Mouse (Mus musculus) induced T-regulatory cell, adult 2 months (primary cell): ENCODE measurements around the gene Xpr1.

Source experiments
- DNase-seq: peaks from one replicate; pipeline ENCODE4 v3.0.0-alpha.2; 2012; ENCODE audit warnings: low read depth

Xpr1 gene

GRCm38 (mm10) chr1:155407697-155408576 is 9.3 kb downstream of the Xpr1 start:
- no peak for DNase-seq

GRCm38 (mm10) chr1:155400056-155400455 is 17.2 kb downstream of the Xpr1 start:
- DNase-seq = no peak

DNA sequence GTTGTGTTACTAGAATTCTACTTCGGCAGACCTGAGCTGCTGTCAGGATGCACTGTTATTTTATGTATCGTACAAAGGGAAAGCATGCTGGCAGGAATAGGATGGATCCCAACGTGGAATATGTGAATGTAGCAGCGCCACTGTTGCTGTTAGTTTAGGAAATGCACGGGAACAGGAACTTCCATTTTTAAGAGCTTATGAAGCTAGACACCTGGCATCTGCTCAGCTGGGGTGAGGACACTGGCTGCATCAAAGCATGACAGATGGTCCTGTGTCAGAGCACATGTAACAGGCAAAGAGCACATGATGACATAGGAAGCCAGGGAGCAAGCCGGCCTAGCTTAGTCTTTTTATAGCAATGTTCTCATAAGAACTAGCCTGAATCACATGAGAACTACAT is 22.4 kb downstream of the Xpr1 start:
- no peak for DNase-seq

- DNase-seq = no peak
Measured at GRCm38 (mm10) chr1:155394021-155394420, 23.2 kb downstream of the Xpr1 start.

DNA sequence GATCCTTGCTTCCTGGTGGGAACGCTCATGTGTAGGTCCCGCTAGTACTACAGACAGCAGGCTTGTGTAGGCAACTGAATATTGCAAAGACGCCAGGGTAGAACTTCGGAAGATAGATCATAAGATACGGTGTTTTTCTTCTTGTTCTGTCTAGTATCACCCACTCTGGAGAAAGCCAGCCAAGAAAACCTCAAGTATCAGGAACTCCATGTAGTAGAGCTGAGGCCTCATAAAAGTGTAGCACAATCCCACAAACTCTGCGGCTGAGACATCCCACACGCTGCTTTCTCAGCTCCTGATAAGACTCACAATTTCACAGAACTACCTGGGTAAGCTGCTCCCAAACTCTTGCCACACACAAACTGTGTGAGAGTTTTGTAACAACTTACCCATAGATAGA is 24.4 kb downstream of the Xpr1 start:
- DNase-seq = no peak

DNA sequence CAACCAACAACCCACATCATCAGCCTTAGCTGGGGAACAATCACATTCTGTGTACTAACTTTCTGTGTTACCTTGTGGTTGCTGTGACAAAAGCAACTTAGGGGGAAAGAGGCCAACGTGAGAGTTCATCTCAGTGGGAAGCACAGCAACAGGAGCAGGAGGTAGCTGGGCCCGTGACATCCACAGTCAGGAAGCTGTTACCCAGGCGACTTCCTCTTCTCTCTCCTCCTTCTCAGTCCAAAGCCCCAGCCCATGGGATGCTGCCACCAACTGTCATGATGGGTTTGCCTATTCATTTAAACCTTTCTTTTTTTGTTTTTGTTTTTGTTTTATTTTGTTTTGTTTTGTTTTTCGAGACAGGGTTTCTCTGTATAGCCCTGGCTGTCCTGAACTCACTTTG is 25.7 kb downstream of the Xpr1 start:
- DNase-seq = no peak

GRCm38 (mm10) chr1:155388418-155388817 is 28.8 kb downstream of the Xpr1 start:
- DNase-seq = no peak

DNA sequence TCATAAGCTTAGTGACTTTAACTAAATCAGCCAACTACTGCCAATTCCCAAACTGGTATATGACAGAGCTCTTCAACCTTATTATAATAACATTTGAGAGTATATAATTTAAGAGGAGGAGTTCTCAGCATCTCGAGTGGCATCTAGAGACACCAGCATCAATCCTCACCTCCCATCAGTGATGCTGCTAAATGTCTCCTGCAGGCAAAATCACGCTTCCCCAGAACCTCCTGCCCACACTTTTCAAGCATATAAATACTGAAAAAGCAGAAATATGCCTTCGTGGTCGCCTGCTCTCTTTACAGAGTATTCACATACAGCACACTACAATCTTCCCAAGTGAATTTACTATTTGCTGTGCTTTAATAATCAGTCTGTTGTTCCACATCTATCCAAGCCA is 30.7 kb downstream of the Xpr1 start:
- no peak for DNase-seq

GRCm38 (mm10) chr1:155383319-155384302 is 33.6 kb downstream of the Xpr1 start:
- DNase-seq = peak; percentile 73

DNA sequence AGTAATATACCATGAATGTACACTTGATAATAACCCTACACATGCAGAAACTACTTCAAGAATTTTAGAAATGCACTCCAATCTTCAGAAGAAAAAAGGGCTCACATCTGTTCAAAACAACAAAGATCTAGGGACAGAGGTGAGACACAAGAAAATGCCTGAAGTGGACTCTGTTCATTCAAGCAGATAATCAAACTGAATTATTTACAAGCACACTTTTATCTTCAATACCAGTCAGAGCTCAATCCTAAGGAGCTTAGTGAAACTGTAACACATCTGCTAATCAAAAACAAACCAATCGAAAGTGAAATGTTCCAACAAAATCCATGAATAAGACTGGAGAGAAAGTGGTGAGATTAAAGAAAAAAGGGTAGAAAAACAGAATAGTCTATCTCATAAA is 35.3 kb downstream of the Xpr1 start:
- no peak for DNase-seq

DNA sequence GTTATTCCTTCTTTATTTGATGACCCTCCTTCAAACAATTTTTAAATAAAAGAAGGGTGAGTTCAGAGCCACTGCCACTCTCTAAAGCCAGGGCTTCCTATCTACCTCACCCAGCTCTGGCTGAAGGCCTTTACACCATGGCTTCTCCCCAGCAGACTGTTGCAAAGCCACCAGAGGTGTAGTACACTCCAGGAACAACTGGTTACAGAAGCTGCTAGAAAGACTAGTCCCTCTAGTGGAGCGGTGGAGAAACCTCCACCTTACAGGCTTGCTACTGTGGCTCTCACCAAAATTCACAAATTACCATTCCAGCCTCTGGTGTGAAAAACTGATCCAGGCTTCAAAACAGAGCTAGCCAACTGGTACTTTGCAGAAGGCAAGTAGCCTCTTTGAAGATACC is 37.9 kb downstream of the Xpr1 start:
- no peak for DNase-seq

DNA sequence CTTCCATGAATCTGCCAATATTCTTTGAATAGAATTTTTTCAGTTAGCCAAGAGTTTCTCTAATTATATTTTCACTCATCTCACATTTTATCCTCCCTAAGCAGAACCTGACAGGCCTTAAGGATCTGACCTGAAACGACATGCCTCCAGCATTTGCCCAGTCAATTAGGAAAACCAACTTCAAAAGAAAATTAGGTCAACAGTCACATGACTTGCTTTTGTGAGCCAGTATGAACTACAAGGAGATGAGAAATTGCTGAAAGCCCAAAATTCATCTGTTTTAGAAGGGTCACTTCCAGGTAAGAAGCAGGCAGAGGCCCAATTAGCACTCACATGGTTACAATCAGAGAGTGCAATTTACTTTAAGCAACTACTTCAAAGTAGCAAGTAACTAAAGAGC is 44.4 kb downstream of the Xpr1 start:
- DNase-seq = no peak

- DNase-seq = no peak
Measured at GRCm38 (mm10) chr1:155370075-155370658, 47.0 kb downstream of the Xpr1 start.

- DNase-seq = no peak
Measured at GRCm38 (mm10) chr1:155366366-155366765, 50.8 kb downstream of the Xpr1 start.

- peak; percentile 10 for DNase-seq
Measured at GRCm38 (mm10) chr1:155361502-155362126, 55.6 kb downstream of the Xpr1 start.

- no peak for DNase-seq
Measured at GRCm38 (mm10) chr1:155353096-155353495, 64.1 kb downstream of the Xpr1 start.

DNA sequence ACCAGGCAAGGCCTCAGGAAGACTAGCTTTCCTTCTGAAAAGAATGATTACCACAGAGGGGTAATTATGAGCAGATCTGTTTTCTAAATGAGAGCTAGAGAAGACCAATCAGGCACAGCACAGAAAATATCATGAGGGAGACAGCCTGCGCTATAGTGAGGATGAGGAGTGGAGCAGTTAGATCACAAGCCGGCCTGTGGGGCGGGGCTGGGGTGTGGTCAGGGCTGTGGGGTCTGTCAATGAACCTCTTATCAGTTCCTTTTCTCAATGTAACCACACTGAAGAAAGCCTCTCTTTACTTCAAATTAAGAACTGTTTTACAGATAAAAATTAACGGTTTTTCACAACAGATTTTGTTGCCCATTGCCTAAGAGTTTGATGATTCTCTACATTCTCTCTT is 65.7 kb downstream of the Xpr1 start:
- DNase-seq = no peak

GRCm38 (mm10) chr1:155348491-155348890 is 68.7 kb downstream of the Xpr1 start:
- no peak for DNase-seq

DNA sequence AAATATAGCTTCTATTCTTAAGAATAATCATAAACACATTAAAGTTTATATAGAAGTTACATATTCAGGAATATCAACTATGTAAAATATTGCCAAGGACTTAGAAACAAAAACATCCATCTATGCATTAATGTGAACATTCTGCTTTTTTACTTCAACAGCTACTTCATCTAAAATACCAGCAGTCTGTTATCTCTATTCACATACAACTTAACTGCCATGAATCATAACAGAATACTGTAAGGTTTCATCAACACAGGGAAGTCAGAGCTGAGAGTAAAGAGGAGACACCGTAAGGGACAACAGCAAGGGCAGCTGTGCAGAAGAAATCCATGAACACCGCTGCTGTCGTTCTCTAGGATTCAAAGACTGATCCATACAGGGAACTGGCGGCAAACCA is 69.9 kb downstream of the Xpr1 start:
- no peak for DNase-seq

GRCm38 (mm10) chr1:155344019-155344418 is 73.2 kb downstream of the Xpr1 start:
- DNase-seq = no peak

GRCm38 (mm10) chr1:155339622-155340021 is 77.6 kb downstream of the Xpr1 start:
- no peak for DNase-seq

GRCm38 (mm10) chr1:155337315-155337714 is 79.9 kb downstream of the Xpr1 start:
- no peak for DNase-seq
